Mouse (Mus musculus) mouse embryonic stem cell (cell line): ENCODE results near the gene Rnaset2a.
"Not testable (repeated sequence)": the region's sequence is repeated elsewhere in the genome, so short reads cannot be mapped to it uniquely, and the experiment has no call there.

Experiments used
- in situ Hi-C, 2 experiments: fragments of 300-500 bp; cut with MboI; formaldehyde crosslinking; loops; 1 replicate in 1 of 2; 3 replicates in 1 of 2; pipeline ENCODE4 v1.14.3; 2019 to 2020; ENCODE audit warnings: low sequenced_read_pairs in 2 of 2, low pct_unique_long_range_greater_than_20kb in 1 of 2, mixed read lengths in 1 of 2; ENCODE audit not compliant: unreplicated experiment in 1 of 2

Gene Rnaset2a

DNA sequence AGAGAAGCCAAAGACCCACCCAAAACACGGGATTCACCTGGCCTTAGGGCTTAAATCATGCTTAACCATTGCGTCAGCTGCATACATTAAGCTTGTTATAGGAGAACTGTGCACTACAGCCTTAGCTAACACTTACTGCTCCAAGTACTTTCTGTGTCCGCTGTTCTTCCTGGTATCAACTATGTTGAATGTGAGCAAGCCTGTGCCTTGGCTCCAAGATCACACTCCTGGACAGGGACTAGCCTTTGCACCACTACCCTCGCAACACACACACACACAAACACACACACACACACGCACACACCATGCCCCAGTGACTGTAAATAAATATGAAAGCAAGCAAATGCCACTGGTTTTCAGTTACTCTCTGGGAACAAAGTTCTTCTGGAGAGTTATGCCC is 966 bp downstream of the Rnaset2a start:
- in situ Hi-C loops: not testable (repeated sequence)

GRCm38 (mm10) chr17:8143802-8144673 is 3.9 kb downstream of the Rnaset2a start:
- in situ Hi-C loops: not testable (repeated sequence)

- in situ Hi-C loops: not testable (repeated sequence)
These were observed 7.7 kb downstream of the Rnaset2a start for GRCm38 (mm10) chr17:8140210-8140609.

- in situ Hi-C loops: not testable (repeated sequence)
These were observed 9.8 kb downstream of the Rnaset2a start for GRCm38 (mm10) chr17:8138116-8138515.

DNA sequence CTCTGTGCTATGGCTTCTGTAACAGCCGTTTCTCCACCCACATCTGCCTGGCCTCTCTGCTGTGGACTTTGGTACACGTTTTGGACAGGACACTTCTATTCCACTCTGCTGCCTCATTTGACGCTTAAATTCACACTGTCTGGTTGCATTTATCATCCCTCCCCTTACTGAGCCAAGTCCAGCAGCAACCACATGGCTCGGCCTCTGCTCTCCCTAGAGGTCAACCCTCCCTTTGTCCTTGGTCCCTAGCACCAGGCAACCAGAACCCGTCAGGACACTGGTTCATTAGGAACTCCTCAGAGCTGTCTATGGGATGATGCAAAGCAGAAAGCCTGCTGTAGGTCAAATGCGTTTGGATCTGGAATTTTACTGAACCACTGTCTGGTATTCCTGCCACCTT is 17.0 kb downstream of the Rnaset2a start:
- in situ Hi-C loops: not testable (repeated sequence)

DNA sequence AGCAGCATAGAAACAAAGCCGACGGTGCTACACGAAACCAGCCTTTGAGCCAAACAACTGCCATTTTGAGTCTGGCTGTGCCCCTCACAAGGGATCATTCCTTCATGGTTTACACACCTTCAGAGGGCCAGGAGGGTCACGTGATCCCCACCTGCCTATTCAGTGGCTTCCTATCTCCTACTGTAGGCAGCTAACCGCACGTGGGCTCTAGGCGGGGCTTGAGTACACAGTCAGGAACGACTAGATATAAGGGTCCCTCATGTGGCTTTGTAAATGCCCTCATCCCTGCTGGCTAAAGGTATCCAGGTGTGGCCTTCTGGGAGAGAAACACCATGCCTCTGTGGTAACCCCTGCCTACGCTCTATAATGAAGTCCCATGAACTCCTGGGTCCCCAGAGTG is 18.3 kb downstream of the Rnaset2a start:
- in situ Hi-C loops: loop anchor here in 1 of 2 experiments (10.0 kb wide), 1 partner anchor 1125 kb away; no protein-coding TSS in a partner anchor

DNA sequence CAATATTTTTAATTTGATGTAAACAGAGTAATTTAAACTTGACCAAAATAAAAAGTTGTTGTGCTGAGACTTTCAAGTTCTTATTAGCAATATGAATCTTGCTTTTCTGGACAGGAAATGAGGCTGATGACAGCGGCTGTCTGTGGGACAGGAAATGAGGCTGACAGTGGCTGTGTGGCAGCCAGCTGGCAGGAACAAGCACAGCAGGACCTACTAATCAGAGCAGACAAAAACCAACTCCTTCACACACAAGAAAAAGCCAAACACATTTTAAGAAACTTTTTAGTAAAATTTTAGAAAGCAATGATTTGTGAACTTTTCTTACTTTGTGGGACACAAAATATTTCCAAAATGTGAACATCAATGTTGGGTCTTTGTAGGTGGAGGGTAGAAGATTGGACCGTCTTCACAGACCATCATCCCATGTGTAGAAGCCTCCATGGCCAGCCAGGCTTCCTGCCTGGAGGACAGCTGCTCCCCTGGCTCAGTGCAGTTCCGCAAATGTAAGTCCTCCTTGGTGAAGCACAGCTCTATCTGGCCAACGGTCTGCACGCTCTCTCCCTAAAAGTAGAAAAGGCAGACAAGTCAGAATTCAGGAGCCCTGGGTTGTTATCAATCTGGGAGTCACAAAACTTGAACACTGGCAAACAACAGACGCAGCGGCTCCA is 19.4 kb downstream of the Rnaset2a start:
- in situ Hi-C loops: loop anchor here in 1 of 2 experiments (10.0 kb wide), 1 partner anchor 1124 kb away; no protein-coding TSS in a partner anchor

DNA sequence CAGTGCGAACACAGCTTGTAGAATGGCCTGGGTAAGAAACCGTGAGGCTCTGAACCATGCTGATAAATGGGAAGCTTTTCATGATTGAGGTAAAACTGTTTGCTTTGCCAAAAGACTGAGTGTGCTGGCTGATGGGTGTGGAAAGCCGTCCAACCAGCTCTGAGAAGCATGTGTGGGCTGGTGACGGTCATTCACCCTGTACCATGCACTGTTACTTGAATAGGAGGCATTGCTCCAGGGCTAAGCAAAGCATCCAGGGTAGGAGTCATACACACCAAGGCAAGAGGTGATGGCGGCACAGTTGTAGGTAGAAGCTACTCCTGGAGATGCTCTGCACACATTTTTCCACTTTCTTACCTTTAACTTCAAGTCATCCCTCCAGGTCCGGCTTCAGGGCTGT is 23.3 kb downstream of the Rnaset2a start:
- in situ Hi-C loops: loop anchor here in 1 of 2 experiments (10.0 kb wide), 1 partner anchor 1120 kb away; no protein-coding TSS in a partner anchor

GRCm38 (mm10) chr17:8122974-8123373 is 24.9 kb downstream of the Rnaset2a start:
- in situ Hi-C loops: loop anchor here in 1 of 2 experiments (10.0 kb wide), 1 partner anchor 1118 kb away; no protein-coding TSS in a partner anchor

- in situ Hi-C loops: not testable (repeated sequence)
These were observed 31.0 kb downstream of the Rnaset2a start for GRCm38 (mm10) chr17:8116928-8117327.

DNA sequence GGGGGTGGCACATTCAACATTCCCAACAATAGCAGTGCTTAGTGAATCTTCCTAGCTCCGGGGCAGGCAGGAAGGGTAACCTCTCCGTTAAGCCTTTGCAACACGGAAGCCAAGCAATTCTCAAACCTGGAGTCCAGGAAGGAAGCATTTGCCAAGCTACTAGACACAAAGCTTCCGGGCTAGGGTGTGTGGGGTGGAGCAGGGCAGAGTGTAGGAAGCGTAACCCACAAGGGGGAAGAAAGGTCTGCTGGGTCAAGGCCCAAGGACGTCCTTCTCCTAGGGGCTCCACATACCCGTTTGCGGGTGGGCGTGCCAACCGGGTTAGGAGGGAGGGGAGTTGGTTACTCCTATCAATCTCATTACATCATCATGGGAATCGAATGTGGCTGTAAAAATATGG is 31.5 kb downstream of the Rnaset2a start:
- in situ Hi-C loops: not testable (repeated sequence)

GRCm38 (mm10) chr17:8112199-8112598 is 35.7 kb downstream of the Rnaset2a start:
- in situ Hi-C loops: not testable (repeated sequence)

DNA sequence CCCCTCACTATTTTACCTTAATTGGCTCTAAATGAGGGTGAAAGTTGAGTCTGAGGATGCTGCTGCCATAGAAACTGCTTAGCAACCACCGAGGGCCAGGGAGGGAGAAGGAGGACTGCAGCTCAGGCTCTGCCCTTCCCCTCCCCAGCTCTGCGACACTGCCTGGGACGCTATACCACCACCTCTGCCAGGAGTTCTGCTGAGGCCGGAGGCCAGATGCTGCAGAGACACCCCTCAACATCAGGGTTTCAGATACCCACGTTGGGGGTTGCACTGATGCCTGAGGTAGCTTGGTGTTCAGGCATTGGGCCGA is 46.6 kb downstream of the Rnaset2a start:
- in situ Hi-C loops: not testable (repeated sequence)

GRCm38 (mm10) chr17:8100405-8101296 is 47.2 kb downstream of the Rnaset2a start:
- in situ Hi-C loops: not testable (repeated sequence)

- in situ Hi-C loops: not testable (repeated sequence)
These were observed 51.7 kb downstream of the Rnaset2a start for GRCm38 (mm10) chr17:8096199-8096598.

DNA sequence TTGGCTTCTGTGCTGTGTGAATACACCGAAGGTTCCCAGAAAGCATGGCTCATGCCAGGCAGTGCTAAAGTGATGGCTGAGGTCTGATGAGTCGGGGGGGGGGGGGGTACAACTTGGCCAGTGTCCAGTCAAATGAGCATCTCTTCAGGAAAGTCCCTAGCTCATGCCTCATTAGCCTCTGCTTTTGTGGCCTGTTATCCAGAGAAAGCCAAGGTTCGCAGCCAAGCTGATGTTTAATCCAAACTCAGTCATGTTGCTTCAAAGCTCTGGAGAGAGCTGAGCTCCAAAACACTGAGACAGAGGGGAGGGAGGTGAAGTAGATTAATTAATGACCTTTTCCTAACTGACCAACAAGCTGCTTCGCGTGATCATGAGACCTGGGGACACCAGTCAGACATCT is 52.2 kb downstream of the Rnaset2a start:
- in situ Hi-C loops: not testable (repeated sequence)

DNA sequence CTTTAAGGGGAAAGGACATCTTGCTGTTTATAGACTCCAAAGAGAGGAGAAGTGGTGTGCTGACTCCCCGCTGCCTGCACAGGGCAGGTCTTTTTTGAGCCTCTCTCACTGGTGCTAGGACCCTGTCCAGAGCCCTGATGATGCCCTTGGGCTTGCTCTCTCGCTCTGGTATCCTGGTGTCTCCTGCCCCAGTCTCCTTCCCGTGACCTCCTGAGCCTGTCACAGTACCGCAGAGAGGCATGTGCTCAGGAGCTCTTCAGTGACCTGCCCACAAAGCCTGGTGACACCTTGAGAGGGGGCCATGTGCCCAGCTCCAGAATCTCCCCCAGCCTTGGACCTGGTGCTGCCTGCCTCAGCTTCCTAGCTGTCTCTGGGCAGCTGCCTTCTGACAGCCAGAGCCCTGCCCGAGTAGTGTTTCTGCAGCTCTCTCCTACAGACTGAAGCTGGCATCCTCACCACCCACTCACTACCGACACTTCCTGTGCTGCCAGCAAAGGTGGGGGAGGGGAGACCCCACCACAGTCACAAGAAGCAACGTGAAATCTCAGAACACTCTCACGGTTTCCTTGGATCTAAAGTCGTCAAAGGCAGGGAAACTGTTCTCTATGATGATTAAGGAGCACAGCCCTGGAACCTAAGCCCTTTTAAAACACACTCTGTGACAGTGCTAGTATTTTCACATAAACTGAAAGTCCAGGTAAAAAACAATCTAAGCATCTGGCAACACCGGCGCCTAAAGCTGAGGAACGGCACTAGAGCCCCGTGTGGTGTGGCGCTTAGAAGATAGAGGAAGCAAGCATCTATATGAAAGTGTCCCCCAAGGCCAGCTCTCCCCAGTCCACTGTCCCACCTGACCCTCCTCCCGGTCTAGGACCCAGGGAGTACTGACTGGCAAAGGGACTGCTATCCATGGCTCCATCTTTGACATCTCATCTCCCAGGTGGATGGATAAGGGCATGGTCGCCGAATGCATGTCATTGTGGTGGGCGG is 55.1 kb downstream of the Rnaset2a start:
- in situ Hi-C loops: not testable (repeated sequence)

GRCm38 (mm10) chr17:8091320-8091719 is 56.6 kb downstream of the Rnaset2a start:
- in situ Hi-C loops: not testable (repeated sequence)
